Mouse (Mus musculus): ENCODE results near the gene Frk.

DNA sequence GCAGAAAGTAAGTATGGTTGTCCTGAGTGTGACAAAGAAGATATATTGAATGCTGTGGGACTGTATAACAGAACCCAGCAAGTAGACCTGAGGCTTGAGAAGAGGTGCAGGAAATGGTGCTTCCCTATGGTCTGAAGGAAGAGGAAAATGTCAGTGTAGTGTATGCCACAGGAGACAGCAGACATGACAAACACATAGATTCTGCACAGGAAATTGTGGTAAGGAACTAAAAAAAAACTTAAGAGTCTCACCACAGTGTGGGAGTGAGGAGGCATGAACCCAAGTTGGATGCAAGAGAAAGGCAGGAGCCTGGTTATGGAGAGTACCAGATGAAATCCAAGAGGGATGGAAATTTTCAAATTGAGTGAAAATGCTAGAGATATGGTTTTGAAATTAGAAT, 132.3 kb downstream of the Frk start:
- TF ChIP-seq CTCF (IDR thresholded peaks at IDR 0.05; ENCODE audit: low read depth), result no peak
- TF ChIP-seq EP300 (IDR thresholded peaks at IDR 0.05; ENCODE audit: low read depth), result no peak
